Mouse (Mus musculus): ENCODE results near the gene Coq9.

DNA sequence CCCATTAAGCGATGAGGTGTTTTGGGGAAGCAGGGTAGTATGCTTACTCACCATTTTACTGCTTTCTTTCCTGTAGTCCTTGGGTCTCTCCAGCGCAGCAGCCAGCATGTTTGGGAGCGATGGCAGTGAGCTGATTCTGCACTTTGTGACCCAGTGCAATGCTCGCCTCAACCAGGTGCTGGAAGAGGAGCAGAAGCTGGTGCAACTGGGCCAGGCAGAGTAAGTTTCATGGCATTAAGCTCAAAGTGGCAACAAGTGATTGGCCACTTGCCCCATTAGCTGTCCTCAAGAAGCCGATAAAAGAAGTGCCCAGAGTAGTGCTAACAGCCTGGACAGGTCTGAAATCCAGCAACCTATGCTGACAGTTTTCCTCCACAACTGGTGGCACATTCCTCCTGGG, 11.9 kb downstream of the Coq9 start:
- TF ChIP-seq CTCF (IDR thresholded peaks at IDR 0.05; ENCODE audit: extremely low read depth, insufficient read length, insufficient replicate concordance, low read depth, low read length) (no peak), POLR2A (IDR thresholded peaks at IDR 0.05; ENCODE audit: low read depth, low read length) (no peak)

Measured in small intestine, adult 2 months (tissue).